Mouse (Mus musculus) embryonic facial prominence, embryonic 11.5 days (tissue): ENCODE measurements at regions not wholly inside any gene's neighbourhood (a gene's known extent, or its start where the extent isn't known, plus 50 kb on each side); places are given as distances from the start of the nearest gene placed in this dataset.

Experiments used
- ATAC-seq: fragments of 200-750 bp; cut with Nextera tagmentation; replicated peaks from 2 replicates; pipeline ENCODE4 v1.8.0; 2017; ENCODE audit warnings: low read depth; ENCODE audit not compliant: insufficient number of reproducible peaks, low FRiP score, low TSS enrichment
- DNase-seq: peaks from one replicate; pipeline ENCODE4 v3.0.0-alpha.2; 2015; ENCODE audit warnings: low spot score
- H3K27ac ChIP-seq: fragments of 300-500 bp; sonication (generic); replicated peaks from 2 replicates; pipeline ENCODE4 v1.5.1; 2014; ENCODE audit warnings: mild to moderate bottlenecking, low read depth, low read length, control low read depth
- H3K27me3 ChIP-seq: fragments of 300-500 bp; sonication (generic); 2 replicates; pipeline ENCODE4 v1.6.1; 2014; ENCODE audit warnings: mild to moderate bottlenecking, low read length, moderate library complexity, mixed read lengths; ENCODE audit not compliant: control insufficient read depth, insufficient read depth
- H3K36me3 ChIP-seq: fragments of 300-500 bp; sonication (generic); replicated peaks from 2 replicates; pipeline ENCODE4 v1.6.1; 2014; ENCODE audit warnings: low read depth, mild to moderate bottlenecking, low read length, moderate library complexity, mixed read lengths; ENCODE audit not compliant: control insufficient read depth, insufficient read depth
- H3K4me1 ChIP-seq: fragments of 300-500 bp; sonication (generic); 2 replicates; pipeline ENCODE4 v1.6.1; 2014; ENCODE audit warnings: low read length, mixed read lengths; ENCODE audit not compliant: control insufficient read depth, insufficient read depth
- H3K4me2 ChIP-seq: fragments of 300-500 bp; sonication (generic); 2 replicates; pipeline ENCODE4 v1.6.1; 2014; ENCODE audit warnings: low read depth, mild to moderate bottlenecking, control low read depth, low read length, moderate library complexity
- H3K4me3 ChIP-seq: fragments of 300-500 bp; sonication (generic); 2 replicates; pipeline ENCODE4 v1.5.1; 2014; ENCODE audit warnings: low read depth, low read length, control low read depth
- H3K9ac ChIP-seq: fragments of 300-500 bp; sonication (generic); replicated peaks from 2 replicates; pipeline ENCODE4 v1.6.1; 2014; ENCODE audit warnings: mild to moderate bottlenecking, control low read depth, low read length
- H3K9me3 ChIP-seq: fragments of 300-500 bp; sonication (generic); replicated peaks from 2 replicates; pipeline ENCODE4 v1.6.1; 2016; ENCODE audit warnings: mild to moderate bottlenecking, low read length, inconsistent platforms, mixed read lengths; ENCODE audit not compliant: control insufficient read depth
- WGBS: fragments of 180-500 bp; shearing (Covaris S2); extraction: QIAGEN DNeasy Blood & Tissue Kit; methylation state at CpG from one replicate; pipeline ENCODE4 v1.1.7; 2014; 5-methylcytosine and 5-hydroxymethylcytosine counted together

- Histone ChIP-seq H3K27ac (no peak overlapping the region), H3K9ac (no peak overlapping the region), H3K4me2 (no peak overlapping the region), H3K36me3 (no peaks in the 10 kb centered on the region), H3K4me1 (no peaks in the 10 kb centered on the region), H3K9me3 (no peaks in the 10 kb centered on the region), H3K27me3 (no peaks in the 10 kb centered on the region), H3K4me3 (no peak overlapping the region)
- no peak for DNase-seq
- ATAC-seq, result no peak
- 75% methylated on average over 10 of the region's 10 CpGs for WGBS
Observed at GRCm38 (mm10) chr5:119069765-119070333, 509.4 kb downstream of the Med13l start.

GRCm38 (mm10) chr5:119072712-119073111 lies 512.2 kb downstream of the Med13l start:
- Histone ChIP-seq H3K9ac (no peak overlapping the region), H3K27ac (no peak overlapping the region), H3K27me3 (no peaks in the 10 kb centered on the region), H3K36me3 (no peaks in the 10 kb centered on the region), H3K4me2 (no peak overlapping the region), H3K4me3 (no peak overlapping the region), H3K4me1 (no peaks in the 10 kb centered on the region), H3K9me3 (no peaks in the 10 kb centered on the region)
- DNase-seq, result no peak
- ATAC-seq, result no peak
- WGBS, result 94% methylated on average over 14 of the region's 14 CpGs

GRCm38 (mm10) chr5:119080747-119081146 lies 520.3 kb downstream of the Med13l start:
- Histone ChIP-seq H3K27ac (no peak overlapping the region), H3K36me3 (no peaks in the 10 kb centered on the region), H3K9ac (no peak overlapping the region), H3K4me2 (no peak overlapping the region), H3K9me3 (no peaks in the 10 kb centered on the region), H3K4me3 (no peak overlapping the region), H3K4me1 (no peaks in the 10 kb centered on the region; the same call in 1 of the 2 replicates), H3K27me3 (peaks cover 5% of the 10 kb centered on the region)
- ATAC-seq (no peak), DNase-seq (no peak)
- 90% methylated on average over 5 of the region's 5 CpGs for WGBS

- H3K9me3 ChIP-seq, result no peaks in the 10 kb centered on the region
- H3K27me3 ChIP-seq, result peaks cover 16% of the 10 kb centered on the region
- WGBS, result 72% methylated on average over 15 of the region's 15 CpGs
- no peak overlapping the region for H3K4me2 ChIP-seq
- H3K4me3 ChIP-seq, result no peak overlapping the region
- DNase-seq (no peak), ATAC-seq (no peak)
- no peak overlapping the region for H3K9ac ChIP-seq
- no peaks in the 10 kb centered on the region; the same call in none of the 2 replicates for H3K4me1 ChIP-seq
- H3K36me3 ChIP-seq, result no peaks in the 10 kb centered on the region
- no peak overlapping the region for H3K27ac ChIP-seq
Observed at GRCm38 (mm10) chr5:119082895-119083294, 522.4 kb downstream of the Med13l start.

GRCm38 (mm10) chr5:119097576-119098193 lies 537.2 kb downstream of the Med13l start:
- H3K9ac ChIP-seq, result peak overlapping the region; percentile 29
- no peak for ATAC-seq
- no peak overlapping the region for H3K27ac ChIP-seq

GRCm38 (mm10) chr5:119099817-119100216 lies 539.3 kb downstream of the Med13l start:
- ATAC-seq (no peak), DNase-seq (no peak)
- Histone ChIP-seq H3K4me3 (no peak overlapping the region), H3K27me3 (no peaks in the 10 kb centered on the region), H3K4me2 (no peak overlapping the region), H3K36me3 (no peaks in the 10 kb centered on the region), H3K9me3 (no peaks in the 10 kb centered on the region), H3K4me1 (no peaks in the 10 kb centered on the region), H3K27ac (no peak overlapping the region), H3K9ac (no peak overlapping the region)
- WGBS, result 78% methylated on average over 6 of the region's 6 CpGs

More at GRCm38 (mm10) chr5:119097576-119098193, 537.2 kb downstream of the Med13l start:
- DNase-seq, result peak; percentile 46
- Histone ChIP-seq H3K4me2 (peak overlapping the region; percentile 16), H3K36me3 (no peaks in the 10 kb centered on the region), H3K4me1 (no peaks in the 10 kb centered on the region), H3K4me3 (no peak overlapping the region), H3K27me3 (no peaks in the 10 kb centered on the region; the same call in 1 of the 2 replicates), H3K9me3 (no peaks in the 10 kb centered on the region)
- WGBS, result 5% methylated on average over 17 of the region's 17 CpGs

- no peak for ATAC-seq
- Histone ChIP-seq H3K27ac (no peak overlapping the region), H3K9ac (no peak overlapping the region), H3K4me2 (no peak overlapping the region), H3K36me3 (no peaks in the 10 kb centered on the region), H3K4me3 (no peak overlapping the region), H3K4me1 (no peaks in the 10 kb centered on the region), H3K9me3 (no peaks in the 10 kb centered on the region), H3K27me3 (no peaks in the 10 kb centered on the region)
- no peak for DNase-seq
- WGBS, result 47% methylated on average over 1 of the region's 1 CpGs
Observed at GRCm38 (mm10) chr5:119103503-119103902, 543.0 kb downstream of the Med13l start.

GRCm38 (mm10) chr5:119107898-119108297 lies 547.4 kb downstream of the Med13l start:
- H3K4me3 ChIP-seq, result no peak overlapping the region
- ATAC-seq (no peak), DNase-seq (no peak)
- H3K9ac ChIP-seq, result no peak overlapping the region
- WGBS, result 66% methylated on average over 4 of the region's 4 CpGs
- no peak overlapping the region for H3K4me2 ChIP-seq
- H3K4me1 ChIP-seq, result no peaks in the 10 kb centered on the region; the same call in 1 of the 2 replicates
- H3K9me3 ChIP-seq, result no peaks in the 10 kb centered on the region
- no peaks in the 10 kb centered on the region for H3K27me3 ChIP-seq
- H3K36me3 ChIP-seq, result no peaks in the 10 kb centered on the region
- H3K27ac ChIP-seq, result no peak overlapping the region
